Mouse (Mus musculus) urinary bladder, postnatal 4 days (tissue): Measurements from ENCODE around the gene Krt8.

Experiments
- DNase-seq, 2 experiments: peaks; one replicate each; pipeline ENCODE4 v3.0.0; 2021 to 2022; ENCODE audit warnings: low spot score in 2 of 2

Krt8 gene

DNA sequence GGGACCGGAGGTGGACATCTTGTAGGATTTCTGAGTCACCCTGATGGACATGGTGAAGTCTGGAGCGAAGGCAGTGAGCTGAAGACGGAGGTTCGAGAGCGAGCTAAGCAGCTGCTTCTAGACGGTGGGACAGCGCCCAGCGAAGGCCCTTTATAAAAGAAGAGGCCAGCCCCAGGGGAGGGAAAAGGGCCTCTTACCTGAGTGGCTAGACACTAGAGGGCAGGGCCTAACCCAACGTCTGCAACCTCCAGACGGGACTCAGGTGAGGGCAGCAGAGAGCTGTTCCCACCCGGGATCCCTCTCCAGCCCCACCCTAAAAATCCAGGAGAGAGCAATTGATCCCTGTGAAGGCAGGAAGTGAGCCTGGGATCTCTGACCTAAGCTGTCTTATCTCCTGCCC, at the start of gene Krt8:
Krt8 (minus strand) TSS at position 294 of the 400 bp plus-strand sequence.
- peak in 1 of 2 experiments; percentile 52 for DNase-seq

DNA sequence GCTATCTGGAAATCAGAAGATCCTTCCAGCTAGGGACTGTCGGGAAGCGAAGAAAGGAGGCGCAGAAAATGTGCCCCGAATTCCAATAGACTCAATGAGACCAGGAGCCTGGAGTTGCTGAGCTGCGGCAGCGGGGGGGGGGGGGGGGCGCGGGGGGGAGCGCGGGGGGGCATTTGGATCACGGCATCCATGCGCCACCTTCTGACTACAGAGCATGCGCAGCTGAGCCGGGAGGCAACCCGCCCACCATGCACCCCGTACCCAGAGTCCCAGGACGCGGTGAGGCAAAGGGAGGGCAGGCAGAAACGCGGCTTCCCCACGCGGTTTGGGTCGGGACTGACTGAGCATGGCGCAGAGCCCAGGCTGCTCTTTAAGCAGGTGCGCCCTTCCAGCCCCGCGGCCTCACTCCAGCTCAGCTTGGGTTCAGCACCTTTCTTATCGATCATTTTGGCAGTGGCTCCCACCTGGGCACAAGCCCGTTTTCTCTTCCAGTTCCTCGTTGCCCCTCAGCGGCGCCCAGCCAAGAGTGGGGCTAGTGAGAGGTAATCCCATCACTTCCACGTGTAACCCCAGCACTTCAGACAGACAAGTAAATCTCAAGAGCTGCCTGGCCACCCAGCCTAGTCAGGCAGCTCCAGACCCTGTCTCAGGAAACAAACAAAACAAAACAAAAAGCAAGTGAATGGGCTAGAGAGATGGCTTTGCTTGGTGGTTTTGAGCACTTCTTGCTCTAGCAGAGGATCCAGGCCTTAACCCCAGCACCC, 47.8 kb upstream of the Krt8 start:
- DNase-seq = peak; percentile 39 to 66

DNA sequence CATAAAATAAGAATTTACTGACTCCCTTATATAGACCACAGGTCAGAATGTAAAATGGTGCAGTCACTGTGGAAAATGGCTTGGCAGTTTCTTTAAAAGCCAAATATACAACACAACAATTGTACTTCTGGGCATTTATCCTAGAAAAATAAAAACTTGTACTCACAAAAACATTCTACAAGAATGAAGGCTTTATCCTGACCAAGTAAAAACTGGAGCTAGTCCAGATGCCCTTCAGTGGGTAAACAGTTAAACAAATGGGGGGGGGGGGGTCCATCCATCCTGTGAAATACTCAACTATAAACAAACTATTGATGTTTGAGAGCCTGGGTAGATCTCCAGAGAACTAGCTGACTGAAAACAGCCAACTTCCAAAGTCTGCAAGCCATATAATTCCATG, 45.6 kb upstream of the Krt8 start:
- DNase-seq = no peak

DNA sequence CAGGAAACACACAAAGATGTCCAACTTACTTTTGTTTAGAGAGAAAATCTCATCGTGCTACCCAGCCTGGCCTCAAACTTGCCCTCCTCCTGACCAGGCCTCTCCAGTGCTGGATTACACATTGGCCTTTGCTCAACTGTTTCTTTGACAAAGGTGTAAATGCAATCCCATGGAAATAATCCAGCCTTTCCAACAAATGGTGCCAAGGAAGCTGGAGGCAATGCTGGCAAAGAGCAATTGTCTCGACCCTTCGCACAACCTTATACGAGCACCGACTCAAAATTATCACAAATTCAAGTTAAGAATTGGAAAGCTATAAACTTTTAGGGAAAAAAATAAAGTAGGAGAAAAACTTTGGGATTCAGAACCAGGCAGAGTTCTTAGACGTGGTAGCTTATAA, 43.7 kb upstream of the Krt8 start:
- no peak for DNase-seq

DNA sequence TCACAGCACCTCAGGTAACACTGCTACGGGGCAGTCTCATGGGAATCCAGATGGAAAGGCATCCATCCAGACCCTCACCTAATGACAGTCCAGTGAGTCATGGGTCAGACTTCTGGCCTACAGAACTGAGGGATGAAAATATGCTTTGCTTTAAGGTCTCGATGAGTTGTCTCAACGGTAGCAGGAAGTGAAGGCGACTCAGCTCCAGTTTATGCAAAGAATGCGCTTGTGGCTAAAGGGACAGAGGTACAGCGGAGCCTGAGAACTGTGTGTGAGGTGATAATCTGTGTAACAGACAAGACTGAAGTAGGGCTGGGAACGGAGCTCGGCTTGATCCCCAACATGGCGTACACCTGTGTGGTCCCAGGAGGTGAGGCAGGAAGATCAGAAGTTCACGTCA, 41.4 kb upstream of the Krt8 start:
- no peak for DNase-seq

DNA sequence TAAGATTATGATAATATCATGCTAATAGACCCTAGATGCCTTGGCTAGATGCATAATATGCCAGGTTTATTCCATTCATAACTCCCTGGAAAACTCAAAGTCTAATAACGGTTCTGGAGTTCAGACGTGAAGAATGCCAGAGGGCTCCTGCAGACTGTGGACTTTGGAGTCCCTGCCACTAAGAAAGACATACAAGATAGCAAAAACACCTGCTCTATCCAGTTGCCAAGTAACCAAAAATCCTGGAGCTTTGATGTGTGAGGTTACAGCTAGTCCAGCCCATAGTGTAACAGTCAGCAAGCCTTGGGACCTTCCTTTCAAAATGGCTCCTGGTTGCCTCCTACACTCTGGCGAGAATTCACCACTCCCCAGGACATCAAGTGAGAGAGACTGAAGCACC, 40.5 kb upstream of the Krt8 start:
- DNase-seq = no peak

DNA sequence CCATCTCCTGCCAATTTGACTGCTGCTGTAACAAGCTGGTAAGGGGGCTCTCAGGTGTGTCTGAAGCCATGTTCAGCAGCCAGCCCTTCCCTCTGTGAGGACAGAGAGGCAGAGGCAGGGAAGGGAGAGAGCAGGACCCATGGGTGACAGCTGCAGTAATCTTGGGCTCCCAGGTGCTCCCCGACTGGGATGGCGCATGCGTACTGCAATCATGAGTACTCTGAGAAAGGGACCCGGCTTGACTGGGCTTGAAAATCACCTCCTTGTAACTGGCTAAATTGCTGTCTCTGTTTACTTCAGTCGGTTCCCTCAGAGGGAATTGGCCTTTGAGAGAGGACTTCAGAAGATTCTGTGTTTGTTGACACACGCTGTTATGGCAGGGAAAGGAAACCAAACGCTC, 37.7 kb upstream of the Krt8 start:
- DNase-seq = no peak

DNA sequence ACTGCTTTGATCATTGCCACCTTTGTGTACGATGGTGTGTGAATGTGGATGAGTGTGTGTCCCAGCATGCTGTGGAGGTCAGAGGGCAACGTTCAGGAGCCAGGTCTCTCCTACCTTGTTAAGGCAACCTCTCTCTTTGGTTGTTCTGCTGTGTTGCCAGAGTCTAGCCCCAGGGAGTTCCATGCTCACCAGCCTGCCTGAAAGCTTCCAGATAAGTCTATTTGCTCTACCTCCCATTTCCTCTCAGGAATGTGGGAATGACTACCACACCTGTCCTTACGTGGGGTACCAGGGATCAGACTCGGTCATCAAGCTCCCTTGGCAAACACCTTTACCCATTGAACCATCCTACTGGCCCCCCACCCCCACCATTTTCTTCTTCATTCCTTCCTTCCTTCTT, 36.0 kb upstream of the Krt8 start:
- DNase-seq = no peak

DNA sequence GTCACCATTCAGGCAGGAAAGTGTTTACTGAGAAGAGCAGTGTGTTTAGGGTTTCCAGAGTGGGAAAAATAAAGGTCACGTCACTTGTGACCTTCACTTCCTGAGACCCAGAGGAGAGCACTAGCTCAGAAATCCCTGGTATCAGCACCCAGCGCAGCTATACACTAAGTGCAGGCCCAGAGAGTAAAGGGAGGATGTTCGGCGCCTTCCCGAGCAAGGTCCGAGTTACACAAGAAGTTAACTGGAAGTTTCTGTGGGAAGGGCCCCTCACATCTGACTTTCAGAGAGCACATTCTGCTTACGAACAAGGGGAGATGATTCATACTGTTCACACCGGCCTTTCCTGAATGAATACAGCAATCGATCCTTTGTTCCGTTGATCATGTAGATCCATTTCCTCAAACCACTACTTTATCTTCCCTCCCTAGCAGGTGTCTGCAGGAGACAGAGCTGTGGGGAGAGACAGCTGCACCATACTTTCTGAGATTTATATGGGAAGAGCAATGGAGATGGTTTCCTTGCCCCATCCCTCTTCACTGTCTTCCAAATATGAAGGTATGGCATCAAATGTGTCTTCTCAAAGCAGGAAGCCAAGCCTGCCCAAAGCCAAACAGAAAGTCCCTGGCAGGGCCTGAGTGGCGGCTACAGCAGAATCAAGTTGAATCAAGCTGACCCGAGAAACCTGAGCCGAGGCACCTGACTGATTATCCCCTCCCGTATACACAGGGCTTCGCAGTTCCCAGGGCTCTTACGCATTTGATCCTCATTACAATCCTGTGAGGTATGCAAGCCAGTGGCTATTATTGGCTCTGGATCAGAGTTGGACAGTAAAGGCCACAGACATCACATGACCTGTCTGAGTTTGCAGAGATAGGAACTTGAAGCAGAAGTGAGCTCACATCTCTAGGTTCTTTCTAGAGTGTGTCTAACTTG, 30.1 kb upstream of the Krt8 start:
- DNase-seq = no peak

DNA sequence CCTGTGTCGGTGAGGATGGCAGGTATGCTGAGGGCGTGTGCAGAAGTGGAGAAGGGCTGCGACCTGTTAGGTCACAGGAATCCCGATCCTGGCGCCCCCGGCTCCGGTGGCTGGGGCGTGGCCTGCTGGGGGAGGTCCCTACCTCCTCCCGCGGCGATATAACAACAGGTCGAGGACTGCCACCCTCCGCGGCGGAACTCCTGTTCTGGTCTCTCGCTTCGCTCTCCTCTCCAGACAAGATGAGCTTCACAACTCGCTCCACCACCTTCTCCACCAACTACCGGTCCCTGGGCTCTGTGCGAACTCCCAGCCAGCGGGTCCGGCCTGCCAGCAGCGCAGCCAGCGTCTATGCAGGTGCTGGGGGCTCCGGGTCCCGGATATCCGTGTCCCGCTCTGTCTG, 23.8 kb upstream of the Krt8 start, which contains the start of gene Krt18:
Krt18 (plus strand) TSS at position 141 of the 400 bp plus-strand sequence.
- DNase-seq = peak in 1 of 2 experiments; percentile 46

DNA sequence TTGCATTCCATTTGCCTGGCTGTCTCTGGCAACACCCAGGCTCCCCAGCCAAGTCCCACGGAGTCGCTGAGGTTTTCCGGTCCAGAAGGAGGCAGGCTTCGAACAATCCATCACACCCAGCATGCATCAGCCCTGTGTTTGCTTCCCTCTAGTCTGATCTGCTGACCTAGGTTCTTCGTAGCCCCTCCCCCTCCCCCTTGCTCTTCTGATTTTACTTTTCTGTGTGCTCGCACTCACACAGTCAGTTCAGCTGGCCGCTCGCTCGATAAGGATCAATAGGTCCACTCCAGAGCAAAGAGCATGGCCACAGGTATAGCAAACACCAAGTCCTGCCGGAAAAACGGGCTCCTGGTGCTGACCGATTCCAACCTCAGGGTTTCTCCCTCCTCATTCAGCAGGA, 22.1 kb upstream of the Krt8 start:
- no peak for DNase-seq

DNA sequence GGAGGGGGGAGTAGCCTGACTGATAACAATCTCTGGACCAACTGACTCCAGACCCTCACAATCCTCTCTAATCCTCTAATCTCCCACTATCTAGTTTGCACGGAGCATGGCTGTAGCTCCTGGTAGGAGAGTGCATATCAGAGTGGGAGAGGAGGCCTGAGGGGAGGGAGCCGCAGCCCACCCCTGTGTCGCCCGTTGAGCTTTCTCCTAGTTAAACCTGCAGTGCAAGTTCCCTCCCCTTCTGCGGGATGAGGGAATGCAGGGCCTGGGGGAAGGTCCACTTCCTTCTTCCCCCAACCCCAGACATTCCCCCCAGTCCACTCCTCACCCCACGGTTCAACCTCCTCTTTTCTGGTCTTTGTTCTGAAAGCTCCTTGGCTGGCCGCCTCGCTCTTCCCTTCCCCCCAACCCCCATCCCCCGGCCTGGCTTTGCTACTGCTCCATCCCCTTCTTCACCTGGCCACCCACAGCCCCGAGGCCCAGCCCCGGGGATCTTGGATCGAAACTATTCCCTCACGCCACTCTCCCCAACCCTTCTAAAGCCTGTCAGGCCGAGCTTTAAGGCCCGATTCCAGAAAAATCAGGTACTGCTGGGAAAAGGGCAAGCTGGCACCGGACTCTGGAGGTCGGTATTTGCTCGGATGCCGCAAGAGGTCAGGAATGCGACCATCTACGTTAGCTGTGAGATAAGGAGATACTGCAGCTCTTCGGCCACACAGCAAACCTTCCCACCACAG, 21.0 kb upstream of the Krt8 start:
- no peak for DNase-seq

DNA sequence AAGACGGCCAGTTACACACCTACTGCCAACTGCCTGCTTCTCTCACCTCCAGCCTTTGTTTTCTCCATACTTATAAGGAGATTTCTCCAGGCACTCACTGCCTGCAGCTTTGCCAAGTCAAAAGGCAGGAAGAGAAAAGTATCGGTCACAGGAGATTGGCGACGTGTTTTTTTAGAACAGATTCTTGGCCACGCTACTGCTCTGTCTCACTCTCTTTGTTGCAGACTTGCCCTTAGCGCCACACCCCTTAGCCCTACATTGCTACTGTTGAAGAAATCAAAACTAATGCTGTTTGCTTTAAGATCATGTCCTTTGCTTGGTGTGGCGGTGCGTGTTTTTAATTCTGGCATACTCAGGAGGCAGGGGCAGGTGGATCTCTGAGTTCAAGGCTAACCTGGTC, 19.6 kb upstream of the Krt8 start:
- no peak for DNase-seq

DNA sequence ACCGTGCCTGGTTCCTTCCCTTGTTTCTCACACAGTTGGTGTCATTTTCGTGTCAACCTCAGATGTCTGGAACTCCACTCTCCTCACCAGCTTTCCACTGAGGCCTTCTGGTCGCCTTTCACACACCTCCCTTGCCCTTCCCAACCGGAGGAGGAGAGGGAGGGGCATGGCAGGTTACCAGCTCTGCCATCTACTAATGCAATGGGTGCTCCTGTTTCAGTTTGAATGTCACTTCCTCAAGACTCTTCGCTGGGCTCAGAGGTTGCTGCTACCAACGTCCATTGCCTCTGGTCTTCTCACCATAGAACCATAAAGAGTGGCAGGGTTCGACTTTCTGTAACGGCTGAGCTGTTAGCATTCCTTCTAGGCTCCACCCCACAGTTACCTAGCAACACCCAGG, 18.2 kb upstream of the Krt8 start:
- DNase-seq = no peak

DNA sequence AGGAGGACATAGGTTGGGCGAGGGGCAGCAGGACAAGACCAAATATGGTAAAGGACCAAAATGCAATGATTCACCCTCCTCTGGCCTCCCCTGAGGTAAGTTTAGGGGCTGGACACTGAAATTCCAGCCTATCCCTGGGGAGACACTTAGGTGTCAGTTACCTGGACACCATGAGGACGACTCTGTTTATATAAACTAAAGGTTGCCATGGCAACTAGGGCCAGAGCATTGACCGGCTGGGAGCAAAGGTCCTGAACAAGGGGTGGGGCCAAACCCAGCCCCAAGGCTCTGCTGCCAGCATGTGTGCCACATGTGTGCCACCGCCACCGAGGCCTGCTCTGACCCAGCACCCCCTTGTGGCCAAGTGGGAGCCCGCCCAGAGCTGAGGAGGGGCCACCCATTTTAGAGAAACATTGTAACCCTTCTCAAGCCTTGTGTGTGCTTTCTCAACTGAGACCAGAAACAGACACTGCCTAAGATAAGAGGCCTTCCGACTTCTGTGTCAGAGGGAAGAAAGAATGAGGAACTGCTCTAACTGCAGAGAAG, 13.7 kb upstream of the Krt8 start:
- DNase-seq = peak in 1 of 2 experiments; percentile 46

DNA sequence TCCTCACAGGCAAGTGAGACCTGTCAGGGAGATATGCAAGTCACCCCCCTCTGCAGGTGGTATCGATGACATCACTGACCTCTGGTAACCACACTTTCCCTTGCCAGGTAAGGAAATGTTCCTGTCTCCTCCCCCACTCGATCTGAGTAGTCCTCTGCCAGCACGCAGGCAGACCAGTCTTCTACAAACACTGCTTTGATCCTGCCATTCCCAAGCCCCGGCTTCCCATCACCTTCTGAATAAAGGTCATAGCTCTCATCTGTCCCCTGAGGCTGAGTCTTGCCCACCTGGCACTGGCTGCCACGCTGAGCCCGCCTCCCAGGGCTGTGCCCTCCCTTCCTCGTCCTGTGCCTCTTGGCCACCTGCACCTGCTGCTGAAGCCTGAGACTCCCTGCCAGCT, 12.5 kb upstream of the Krt8 start:
- no peak for DNase-seq

DNA sequence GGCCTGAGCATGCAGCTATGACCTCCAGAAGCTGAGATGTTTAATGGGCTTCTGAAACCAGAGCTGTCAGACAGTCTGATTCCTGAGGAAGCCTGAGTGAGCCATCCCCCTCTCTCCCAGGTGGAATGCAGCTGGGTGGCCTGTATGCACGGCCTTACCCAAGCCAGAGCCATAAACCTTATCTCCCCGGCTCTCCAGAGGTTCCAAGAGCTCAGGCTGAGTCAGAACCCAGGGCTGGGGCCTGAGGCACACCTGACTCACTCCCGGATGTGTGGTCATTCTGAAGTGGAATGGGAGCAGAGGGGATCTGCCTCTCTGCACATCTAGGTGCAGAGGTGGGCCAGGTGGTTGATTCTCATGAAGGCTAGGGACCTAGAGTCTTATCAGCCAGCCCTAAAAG, 11.8 kb upstream of the Krt8 start:
- DNase-seq = peak in 1 of 2 experiments; percentile 53

DNA sequence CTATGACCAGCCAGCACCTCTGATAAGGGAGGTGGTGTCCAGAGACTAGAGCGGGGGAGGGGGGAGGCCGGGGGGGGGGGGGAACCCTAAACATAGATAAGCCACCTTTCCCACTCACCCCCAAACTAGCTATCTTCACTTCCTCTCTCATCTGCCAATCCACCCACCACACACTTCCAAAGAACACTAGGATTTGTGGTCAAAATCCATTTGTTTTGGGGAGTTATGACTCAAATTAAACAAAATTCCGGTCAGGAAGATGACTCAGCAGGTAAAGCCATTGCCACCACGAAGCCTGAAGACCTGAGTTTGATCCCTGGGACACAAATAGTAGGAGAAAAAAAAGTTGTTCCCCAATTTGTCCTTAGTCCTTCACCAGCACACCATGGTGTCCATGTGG, 10.6 kb upstream of the Krt8 start:
- no peak for DNase-seq

DNA sequence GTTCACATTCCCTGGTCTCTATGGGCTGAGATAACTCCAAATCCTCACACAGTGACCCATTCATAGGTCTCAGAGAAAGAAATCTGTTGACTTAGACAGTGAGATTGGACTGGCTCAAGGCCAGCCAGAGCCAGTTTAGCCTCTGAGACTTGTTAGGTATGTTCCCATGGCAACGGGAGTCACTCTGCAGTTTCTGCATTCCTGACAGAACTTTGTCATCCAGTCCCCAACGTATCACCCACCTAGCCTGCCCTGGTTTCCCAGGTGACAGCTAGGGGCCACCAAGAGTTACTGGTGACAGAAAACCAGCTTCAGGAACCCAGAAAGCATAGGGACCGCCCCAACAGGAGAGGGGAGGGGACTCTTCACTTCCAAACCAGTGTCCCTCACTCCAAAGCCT, 9.4 kb upstream of the Krt8 start:
- DNase-seq = no peak

DNA sequence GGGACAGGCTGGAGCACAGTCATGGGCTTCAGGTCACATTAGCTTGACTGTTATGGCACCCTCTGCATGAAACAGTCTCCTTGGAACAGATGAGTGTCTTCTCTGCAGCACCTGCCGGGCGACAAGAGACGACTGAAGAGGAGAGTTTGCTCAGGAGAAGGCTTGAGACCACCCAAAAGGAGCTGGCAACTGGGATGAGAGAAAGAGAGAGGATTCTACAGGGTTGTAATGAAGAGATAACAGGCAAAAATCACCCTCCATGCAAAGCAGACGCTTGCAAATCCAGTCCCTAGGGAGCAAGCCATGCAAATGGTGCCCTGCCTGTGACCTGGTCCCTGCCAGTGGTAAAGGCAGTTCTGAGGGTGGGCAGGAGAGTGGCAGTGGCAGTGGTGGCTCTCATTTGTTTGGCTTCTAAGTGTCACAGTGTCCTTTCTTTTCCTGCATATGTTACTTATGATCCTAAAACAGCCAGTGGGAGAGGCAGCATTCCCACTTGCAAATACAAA, 8.0 kb upstream of the Krt8 start:
- DNase-seq = no peak

DNA sequence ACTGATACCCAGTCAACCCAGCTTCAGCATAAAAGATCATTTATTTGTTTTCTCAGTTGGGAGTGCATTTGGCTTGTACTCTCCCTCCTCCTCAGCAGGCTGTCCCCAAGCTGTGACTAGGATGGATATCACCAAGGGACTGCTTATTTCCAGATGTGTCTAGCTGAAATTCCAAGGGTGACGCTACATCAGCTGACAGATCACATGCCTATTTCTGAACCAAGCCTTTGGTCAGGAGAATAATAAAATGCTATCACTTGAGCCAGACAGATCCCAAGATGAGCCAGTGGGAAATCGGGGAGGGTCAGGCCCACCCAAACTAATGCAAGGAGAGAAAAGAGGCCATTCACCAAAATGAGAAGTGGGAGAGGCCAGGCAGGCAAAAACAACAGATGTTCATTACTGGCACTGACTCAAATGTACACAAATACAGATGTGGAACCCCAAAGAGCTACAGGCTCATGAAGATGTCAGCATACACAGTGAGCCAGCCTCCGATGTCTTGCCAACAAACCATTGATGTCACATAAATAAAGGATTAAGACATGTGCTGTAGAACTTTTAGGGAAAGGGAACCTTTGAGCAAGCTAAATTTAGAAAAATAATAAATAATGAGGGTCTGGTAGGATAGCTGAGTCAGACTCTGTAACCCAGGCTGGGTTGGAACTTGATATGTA, 6.4 kb upstream of the Krt8 start:
- DNase-seq = no peak
